Mouse (Mus musculus): ENCODE data around the gene Proser2. TPM values are rescaled to one million over a fixed set of nuclear protein-coding genes. Genes with fewer than 3 reads are reported as not detected.

Gene Proser2
- polyA plus RNA-seq, 1 experiment: 2.9 TPM

DNA sequence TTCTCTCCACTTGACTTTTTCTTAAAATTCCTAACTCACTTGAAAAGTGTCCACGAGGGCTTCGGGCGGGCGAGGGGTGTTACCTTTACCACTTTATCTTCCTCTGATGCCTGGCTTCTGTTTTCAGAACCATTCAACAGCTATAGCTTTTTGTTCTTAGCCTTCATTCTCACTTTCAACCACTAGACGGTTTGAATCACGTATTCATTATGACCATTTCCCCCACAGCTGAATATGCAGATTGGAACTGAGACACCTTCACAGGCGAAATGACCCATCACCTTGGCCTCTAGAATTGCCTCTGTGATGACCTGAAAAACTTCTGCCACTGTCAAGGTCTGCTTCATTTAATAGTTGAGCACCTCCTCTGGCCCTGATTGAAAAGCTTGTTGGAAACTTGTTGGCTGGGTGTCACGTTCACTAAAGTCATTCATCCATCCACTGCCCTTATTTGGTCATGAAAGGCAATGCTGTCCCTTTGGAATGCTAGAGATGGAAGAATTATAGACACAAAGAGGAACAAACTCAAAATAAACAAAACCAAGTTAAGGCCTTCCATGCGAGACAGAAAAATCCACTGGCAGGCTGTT, 10.7 kb upstream of the Proser2 start:
- Histone ChIP-seq H3K27me3 (ENCODE audit: control insufficient read depth, insufficient read depth, low read length) (no peaks in the 10 kb centered on the region), H3K4me1 (replicated peaks; ENCODE audit: control insufficient read depth, insufficient read depth, low read length) (no peaks in the 10 kb centered on the region), H3K27ac (ENCODE audit: control insufficient read depth, insufficient read depth, low read length) (no peak overlapping the region), H3K4me3 (ENCODE audit: control insufficient read depth, insufficient read depth, low read length) (no peak overlapping the region), H3K36me3 (ENCODE audit: control insufficient read depth, insufficient read depth, low read length) (no peaks in the 10 kb centered on the region)
- no peak for DNase-seq
- TF ChIP-seq POLR2A (IDR thresholded peaks at IDR 0.05; ENCODE audit: control insufficient read depth, extremely low read depth, insufficient read depth, low read length, poor library complexity) (no peak), CTCF (IDR thresholded peaks at IDR 0.05; ENCODE audit: borderline replicate concordance, control insufficient read depth, extremely low read depth, insufficient read depth, low read length, poor library complexity) (no peak)
- 94% methylated on average over 9 of the region's 9 CpGs for WGBS

- TF ChIP-seq POLR2A (IDR thresholded peaks at IDR 0.05; ENCODE audit: control insufficient read depth, extremely low read depth, insufficient read depth, low read length, poor library complexity) (no peak), CTCF (IDR thresholded peaks at IDR 0.05; ENCODE audit: borderline replicate concordance, control insufficient read depth, extremely low read depth, insufficient read depth, low read length, poor library complexity) (no peak)
- H3K36me3 ChIP-seq (ENCODE audit: control insufficient read depth, insufficient read depth, low read length): no peaks in the 10 kb centered on the region
- H3K27ac ChIP-seq (ENCODE audit: control insufficient read depth, insufficient read depth, low read length): no peak overlapping the region
- no peak overlapping the region for H3K4me3 ChIP-seq (ENCODE audit: control insufficient read depth, insufficient read depth, low read length)
- H3K27me3 ChIP-seq (ENCODE audit: control insufficient read depth, insufficient read depth, low read length): peaks cover 4% of the 10 kb centered on the region
- 98% methylated on average over 19 of the region's 19 CpGs for WGBS
- 0 out of 2 replicates have a peak, but pooled peaks cover 2% of the 10 kb centered on the region for H3K4me1 ChIP-seq (replicated peaks; ENCODE audit: control insufficient read depth, insufficient read depth, low read length)
- no peak for DNase-seq
Measured at GRCm38 (mm10) chr2:6133871-6134270, 3.9 kb upstream of the Proser2 start.

GRCm38 (mm10) chr2:6128881-6129280, 1.1 kb downstream of the Proser2 start:
- TF ChIP-seq CTCF (IDR thresholded peaks at IDR 0.05; ENCODE audit: borderline replicate concordance, control insufficient read depth, extremely low read depth, insufficient read depth, low read length, poor library complexity): no peak
- TF ChIP-seq POLR2A (IDR thresholded peaks at IDR 0.05; ENCODE audit: control insufficient read depth, extremely low read depth, insufficient read depth, low read length, poor library complexity): no peak
- Histone ChIP-seq H3K27ac (ENCODE audit: control insufficient read depth, insufficient read depth, low read length) (no peak overlapping the region), H3K4me1 (replicated peaks; ENCODE audit: control insufficient read depth, insufficient read depth, low read length) (0 out of 2 replicates have a peak, but pooled peaks cover 2% of the 10 kb centered on the region), H3K36me3 (ENCODE audit: control insufficient read depth, insufficient read depth, low read length) (no peaks in the 10 kb centered on the region), H3K4me3 (ENCODE audit: control insufficient read depth, insufficient read depth, low read length) (no peak overlapping the region), H3K27me3 (ENCODE audit: control insufficient read depth, insufficient read depth, low read length) (peaks cover 4% of the 10 kb centered on the region)
- WGBS: 86% methylated on average over 8 of the region's 8 CpGs
- DNase-seq: no peak

DNA sequence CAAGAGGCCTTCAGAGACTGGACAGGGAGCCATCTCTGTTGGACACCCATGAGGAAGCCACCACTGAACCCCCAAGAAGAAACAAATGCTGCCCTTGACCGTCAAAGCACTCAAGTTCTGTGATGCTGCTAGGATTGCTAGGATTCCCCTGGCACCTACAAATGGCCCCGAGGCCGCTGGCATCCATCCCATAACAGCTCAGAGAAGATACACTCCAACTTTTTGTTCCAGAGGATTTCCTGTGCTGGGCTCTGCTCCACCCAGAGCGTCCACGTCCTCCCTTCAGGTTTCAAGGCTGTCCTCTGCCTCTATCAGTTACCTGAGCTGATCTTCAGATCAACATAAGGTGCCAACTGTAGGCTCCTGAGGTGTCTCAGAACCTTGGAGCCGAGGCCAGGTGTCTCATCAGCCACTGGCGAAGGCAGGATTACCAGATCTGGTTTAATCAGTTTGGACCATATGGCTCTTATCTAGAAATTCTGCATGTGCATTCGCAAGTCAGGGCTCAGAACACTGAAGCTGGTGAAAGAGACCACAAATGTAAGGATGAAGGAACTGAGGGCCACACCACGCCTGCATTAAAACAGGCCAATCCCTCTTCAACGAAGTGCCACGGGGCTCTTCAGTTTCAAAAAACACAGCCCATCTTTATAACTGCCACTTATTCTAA, 1.7 kb downstream of the Proser2 start:
- Histone ChIP-seq H3K4me3 (ENCODE audit: control insufficient read depth, insufficient read depth, low read length) (no peak overlapping the region), H3K27me3 (ENCODE audit: control insufficient read depth, insufficient read depth, low read length) (peaks cover 4% of the 10 kb centered on the region)
- 84% methylated on average over 11 of the region's 11 CpGs for WGBS

GRCm38 (mm10) chr2:6123046-6123445, 7.0 kb downstream of the Proser2 start:
- Histone ChIP-seq H3K36me3 (ENCODE audit: control insufficient read depth, insufficient read depth, low read length) (no peaks in the 10 kb centered on the region), H3K27ac (ENCODE audit: control insufficient read depth, insufficient read depth, low read length) (no peak overlapping the region), H3K4me3 (ENCODE audit: control insufficient read depth, insufficient read depth, low read length) (no peak overlapping the region), H3K4me1 (replicated peaks; ENCODE audit: control insufficient read depth, insufficient read depth, low read length) (no peaks in the 10 kb centered on the region), H3K27me3 (ENCODE audit: control insufficient read depth, insufficient read depth, low read length) (no peaks in the 10 kb centered on the region)
- 92% methylated on average over 7 of the region's 7 CpGs for WGBS
- no peak for DNase-seq
- TF ChIP-seq POLR2A (IDR thresholded peaks at IDR 0.05; ENCODE audit: control insufficient read depth, extremely low read depth, insufficient read depth, low read length, poor library complexity) (no peak), CTCF (IDR thresholded peaks at IDR 0.05; ENCODE audit: borderline replicate concordance, control insufficient read depth, extremely low read depth, insufficient read depth, low read length, poor library complexity) (no peak)

More for the DNA sequence above, 1.7 kb downstream of the Proser2 start:
- no peak for DNase-seq
- H3K27ac ChIP-seq (ENCODE audit: control insufficient read depth, insufficient read depth, low read length): no peak overlapping the region
- TF ChIP-seq POLR2A (IDR thresholded peaks at IDR 0.05; ENCODE audit: control insufficient read depth, extremely low read depth, insufficient read depth, low read length, poor library complexity): no peak
- TF ChIP-seq CTCF (IDR thresholded peaks at IDR 0.05; ENCODE audit: borderline replicate concordance, control insufficient read depth, extremely low read depth, insufficient read depth, low read length, poor library complexity): no peak
- no peaks in the 10 kb centered on the region for H3K36me3 ChIP-seq (ENCODE audit: control insufficient read depth, insufficient read depth, low read length)
- 0 out of 2 replicates have a peak, but pooled peaks cover 2% of the 10 kb centered on the region for H3K4me1 ChIP-seq (replicated peaks; ENCODE audit: control insufficient read depth, insufficient read depth, low read length)

DNA sequence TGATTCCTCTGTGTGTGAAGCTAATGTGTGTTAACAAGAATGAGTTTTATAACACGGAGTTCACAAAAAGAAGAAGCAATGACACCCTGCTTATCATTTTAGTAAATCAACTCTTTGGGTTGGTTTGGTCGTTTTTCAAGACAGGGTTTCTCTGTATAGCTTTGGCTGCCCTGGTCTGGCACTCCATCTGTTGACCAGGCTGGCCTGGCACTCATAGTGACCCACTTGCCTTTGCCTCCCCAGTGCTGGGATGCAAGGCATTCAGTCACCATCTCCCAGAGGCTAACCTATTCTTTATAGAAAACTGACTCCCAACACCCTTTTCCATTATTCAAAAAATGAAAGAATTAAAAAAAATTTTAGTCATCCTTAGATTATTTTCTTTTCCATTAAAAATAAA, 8.9 kb downstream of the Proser2 start:
- Histone ChIP-seq H3K27ac (ENCODE audit: control insufficient read depth, insufficient read depth, low read length) (no peak overlapping the region), H3K4me3 (ENCODE audit: control insufficient read depth, insufficient read depth, low read length) (no peak overlapping the region), H3K36me3 (ENCODE audit: control insufficient read depth, insufficient read depth, low read length) (no peaks in the 10 kb centered on the region), H3K27me3 (ENCODE audit: control insufficient read depth, insufficient read depth, low read length) (no peaks in the 10 kb centered on the region), H3K4me1 (replicated peaks; ENCODE audit: control insufficient read depth, insufficient read depth, low read length) (no peaks in the 10 kb centered on the region)
- 65% methylated on average over 2 of the region's 2 CpGs for WGBS
- no peak for DNase-seq
- TF ChIP-seq POLR2A (IDR thresholded peaks at IDR 0.05; ENCODE audit: control insufficient read depth, extremely low read depth, insufficient read depth, low read length, poor library complexity) (no peak), CTCF (IDR thresholded peaks at IDR 0.05; ENCODE audit: borderline replicate concordance, control insufficient read depth, extremely low read depth, insufficient read depth, low read length, poor library complexity) (no peak)

All from thymus, adult 2 months (tissue).